Mouse (Mus musculus) cerebellum, adult (tissue): Measurements from ENCODE around the gene Ube2d1.

ENCODE experiments used
- ATAC-seq: cut with Nextera tagmentation; 2 replicates; pipeline ENCODE4 v1.9.2; 2017; ENCODE audit warnings: mild to moderate bottlenecking, moderate library complexity, mixed read lengths; ENCODE audit not compliant: insufficient number of reproducible peaks, low FRiP score, low TSS enrichment

Gene Ube2d1

DNA sequence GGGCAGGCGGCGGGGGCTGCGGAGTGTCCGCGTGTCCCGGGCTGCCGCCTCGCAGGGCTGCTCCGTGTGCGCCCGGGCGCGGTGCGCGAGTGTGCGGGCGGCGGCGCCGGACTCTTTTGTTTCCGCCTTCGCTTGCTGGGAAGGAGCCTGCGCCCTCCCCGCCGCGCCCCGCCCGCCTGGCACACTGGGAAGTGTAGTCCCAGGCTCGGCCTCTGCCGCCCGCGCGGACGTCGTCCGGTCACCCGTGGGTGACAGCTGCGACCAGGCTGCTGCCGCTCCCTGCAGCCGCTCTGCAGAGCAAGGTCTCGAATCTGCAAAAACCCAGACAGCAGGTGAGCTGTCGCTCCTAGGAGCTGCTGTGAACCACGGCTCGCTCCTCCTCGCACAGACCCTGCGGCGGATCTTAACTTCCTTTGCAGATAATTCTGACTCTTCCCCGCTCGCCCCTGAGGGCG is at the start of gene Ube2d1:
TSS of gene Ube2d1 (minus strand) at position 137 of the 455 bp plus-strand sequence.
- ATAC-seq, result peak; percentile 95

DNA sequence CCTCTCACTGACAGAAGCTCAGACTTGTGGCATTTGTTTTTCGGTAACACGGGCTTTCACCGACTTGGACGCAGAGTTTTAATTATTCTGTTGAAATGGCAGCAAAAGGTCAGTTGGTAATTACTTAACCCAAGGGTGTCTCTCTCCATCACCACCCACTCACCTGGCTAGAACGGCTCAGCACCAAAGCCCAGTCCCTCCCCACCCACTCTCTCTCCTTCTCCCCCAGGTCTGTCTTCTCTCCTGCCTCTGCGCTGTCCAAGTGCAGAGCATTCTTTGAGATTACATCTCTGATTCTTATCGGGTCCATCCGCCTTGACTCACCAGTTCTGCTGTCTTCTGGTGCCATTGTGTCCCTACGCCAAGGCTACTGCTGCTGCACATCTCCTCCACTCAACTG is 47.8 kb upstream of the Ube2d1 start:
- ATAC-seq, result no peak

DNA sequence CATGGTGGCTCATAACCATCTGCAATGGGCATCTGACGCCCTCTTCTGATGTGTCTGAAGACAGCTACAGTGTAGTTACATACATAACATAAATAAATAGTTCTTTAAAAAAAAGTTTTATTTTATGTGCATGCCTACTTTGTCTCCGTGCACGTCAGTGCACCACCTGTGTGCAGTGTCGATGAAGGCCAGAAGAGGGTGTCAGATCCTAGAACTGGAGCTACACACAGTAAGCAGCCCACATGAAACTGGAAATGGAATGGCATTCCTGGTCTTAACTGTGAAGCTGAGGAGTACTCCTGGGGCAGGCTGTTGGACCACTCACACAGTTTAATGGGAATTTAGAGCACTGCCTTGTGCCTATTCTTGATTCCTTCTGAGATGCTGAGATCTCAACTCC is 47.3 kb upstream of the Ube2d1 start:
- ATAC-seq, result no peak

DNA sequence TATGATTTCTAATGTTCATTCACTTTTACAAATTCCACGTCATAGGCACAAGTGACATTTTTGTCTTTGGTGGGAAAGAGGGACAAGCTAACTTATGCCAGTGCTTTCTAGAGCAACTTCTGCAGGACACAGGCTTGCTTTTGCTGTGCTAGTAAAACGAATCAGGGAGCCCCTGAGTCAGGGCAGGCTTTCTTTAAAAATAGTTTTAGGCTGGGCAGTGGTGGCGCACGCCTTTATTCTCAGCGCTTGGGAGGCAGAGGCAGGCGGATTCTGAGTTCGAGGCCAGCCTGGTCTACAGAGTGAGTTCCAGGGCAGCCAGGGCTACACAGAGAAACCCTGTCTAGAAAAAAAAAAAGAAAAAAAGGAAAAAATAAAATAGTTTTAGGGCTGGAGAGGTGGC is 46.8 kb upstream of the Ube2d1 start:
- ATAC-seq, result no peak

DNA sequence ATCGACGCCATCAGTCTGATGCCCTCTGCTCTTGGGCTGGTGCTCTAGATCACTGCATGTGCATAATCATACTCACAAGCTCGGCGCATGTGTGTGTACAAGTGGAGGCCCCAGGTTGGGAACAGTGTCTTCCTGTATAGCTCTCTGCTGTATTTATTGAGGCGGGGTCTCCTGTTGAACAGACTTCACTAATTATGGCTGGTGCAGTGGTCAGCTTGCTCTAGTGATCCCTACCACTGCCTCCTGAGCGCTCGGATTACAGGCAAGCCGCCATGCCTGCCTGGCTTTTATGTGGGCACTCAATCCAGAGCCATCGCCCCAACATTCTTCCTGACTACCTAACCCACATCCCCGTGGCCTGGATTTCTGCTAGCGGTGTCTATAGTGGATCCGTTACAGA is 45.0 kb upstream of the Ube2d1 start:
- no peak for ATAC-seq

DNA sequence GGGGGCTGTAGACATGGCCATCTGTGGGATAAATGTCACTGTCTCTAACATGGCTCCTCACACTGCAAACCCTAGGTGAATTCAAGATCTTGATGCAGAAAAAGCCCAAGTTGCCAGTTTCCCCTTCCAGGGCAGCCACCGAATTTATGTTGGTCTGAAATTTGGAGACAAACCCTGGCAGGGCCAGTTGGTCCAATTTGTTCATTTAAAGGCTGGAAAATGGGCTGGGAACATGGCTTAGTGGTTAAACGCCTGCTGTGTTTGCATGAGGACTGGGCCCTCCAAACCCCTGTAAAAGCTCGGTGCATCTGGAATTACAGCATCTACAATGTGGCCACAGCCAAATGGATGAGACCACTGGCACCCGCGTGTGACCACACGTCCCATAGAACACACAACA is 44.2 kb upstream of the Ube2d1 start:
- ATAC-seq, result no peak

DNA sequence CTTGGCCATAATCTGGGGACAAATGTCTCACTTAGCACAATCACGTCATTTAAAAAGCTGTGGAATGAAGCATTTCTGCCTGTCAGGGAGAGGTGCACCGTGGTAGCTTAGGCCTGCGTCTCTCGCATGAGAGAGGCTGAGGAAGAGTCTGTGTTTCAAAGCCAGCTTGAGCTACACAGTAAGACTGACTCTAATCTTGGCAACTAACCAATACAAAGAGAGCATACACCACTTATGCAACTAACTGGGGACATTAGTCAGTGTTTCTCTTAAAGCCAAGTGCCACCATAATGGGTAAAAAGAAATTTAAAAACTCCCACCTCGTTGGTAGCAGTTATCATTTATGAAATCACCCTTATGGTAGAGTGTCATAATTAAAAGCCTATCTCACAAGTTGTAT is 43.8 kb upstream of the Ube2d1 start:
- ATAC-seq, result no peak

DNA sequence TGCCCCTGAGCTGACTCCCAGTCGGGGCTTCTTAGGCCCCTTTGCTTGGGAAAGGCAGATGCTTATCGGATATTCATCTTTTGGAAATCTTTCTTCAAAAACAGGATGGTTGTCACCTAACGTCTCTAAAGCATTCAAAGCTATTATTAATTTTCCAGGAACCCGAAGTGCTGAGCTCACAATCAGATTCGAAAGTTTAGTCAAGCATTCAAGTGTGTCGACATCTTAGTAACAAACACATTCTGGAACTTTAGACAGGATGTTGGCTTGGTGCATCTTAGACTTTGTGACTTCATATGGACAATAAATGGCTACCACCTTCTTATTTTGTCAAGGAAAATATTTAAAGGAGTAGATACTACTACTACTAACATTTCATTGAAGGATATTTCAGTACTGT is 43.3 kb upstream of the Ube2d1 start:
- no peak for ATAC-seq

DNA sequence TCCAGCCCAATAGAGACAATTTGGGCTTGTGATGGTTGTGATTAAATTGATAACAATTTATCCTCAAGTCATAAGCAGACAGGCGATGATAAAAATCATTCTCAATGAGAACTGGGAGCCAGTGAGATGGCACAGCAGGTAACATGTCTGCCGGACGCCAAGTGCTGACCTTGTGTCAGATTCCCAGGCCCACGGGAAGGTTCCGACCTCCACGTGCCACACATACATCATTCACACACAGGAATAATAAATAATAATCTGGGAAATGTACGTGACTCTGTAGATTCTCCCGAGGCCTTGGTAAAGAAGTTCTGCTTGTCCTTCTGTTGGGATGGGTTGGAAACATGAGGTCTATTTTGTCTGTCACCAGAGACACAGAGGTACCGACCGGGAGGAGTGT is 42.3 kb upstream of the Ube2d1 start:
- no peak for ATAC-seq

DNA sequence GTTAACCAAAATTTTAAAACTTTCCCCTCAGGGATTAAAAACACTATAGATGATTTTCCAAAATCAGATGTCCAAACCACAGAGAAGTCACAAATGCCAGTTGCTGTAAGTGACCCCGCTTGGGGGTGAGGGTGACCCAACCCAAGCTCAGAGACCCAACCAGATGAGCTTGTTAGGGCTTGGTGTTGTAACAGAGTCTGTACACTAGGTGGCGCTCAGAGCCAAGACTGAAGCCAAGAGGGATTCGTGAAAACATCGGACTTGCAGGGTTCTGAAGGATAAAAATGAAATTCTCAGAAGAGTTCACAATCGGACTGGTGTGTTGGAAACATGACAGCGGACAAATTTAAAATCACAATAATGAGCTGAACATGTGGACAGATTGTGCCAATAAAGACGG is 41.7 kb upstream of the Ube2d1 start:
- peak; percentile 57; the same call in 1 of the 2 replicates for ATAC-seq

DNA sequence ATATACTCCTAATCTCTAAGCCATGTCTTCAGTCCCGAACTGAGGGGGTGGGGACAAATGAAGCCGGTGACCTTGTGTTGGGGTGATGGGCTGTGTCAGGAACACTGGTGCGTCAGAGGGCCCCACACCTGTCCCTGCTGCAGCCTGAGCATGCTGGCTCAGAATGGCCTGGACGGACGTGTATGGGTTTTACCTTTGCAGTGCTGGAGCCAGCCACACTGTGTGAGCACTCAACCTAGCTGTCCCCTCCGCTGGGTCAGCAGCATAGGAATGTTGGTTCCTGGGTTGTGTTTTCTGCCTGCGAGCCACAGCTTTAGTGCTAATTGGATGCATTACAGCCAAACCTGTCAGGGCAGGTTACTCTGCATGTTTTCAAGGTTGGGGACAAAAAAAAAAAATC is 41.1 kb upstream of the Ube2d1 start:
- ATAC-seq, result no peak

DNA sequence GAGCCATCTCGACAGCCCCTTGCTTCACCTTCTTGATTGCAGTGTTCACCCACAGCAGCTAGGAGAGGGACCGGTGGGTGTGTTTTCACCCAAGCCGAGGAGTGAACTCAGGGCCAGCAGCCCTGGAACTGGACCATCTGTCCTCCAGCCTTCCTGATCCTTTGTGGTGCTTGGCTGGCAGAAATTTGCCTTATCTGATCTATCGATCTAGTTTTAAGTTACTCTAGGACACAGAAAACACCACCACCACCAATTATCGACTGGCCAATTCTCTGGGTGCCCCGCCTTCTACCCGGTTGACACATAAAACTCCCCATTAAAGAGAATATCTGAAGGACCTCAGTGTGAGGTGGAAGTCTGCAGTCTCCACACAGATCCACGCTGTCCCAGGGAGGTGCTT is 38.6 kb upstream of the Ube2d1 start:
- no peak for ATAC-seq

DNA sequence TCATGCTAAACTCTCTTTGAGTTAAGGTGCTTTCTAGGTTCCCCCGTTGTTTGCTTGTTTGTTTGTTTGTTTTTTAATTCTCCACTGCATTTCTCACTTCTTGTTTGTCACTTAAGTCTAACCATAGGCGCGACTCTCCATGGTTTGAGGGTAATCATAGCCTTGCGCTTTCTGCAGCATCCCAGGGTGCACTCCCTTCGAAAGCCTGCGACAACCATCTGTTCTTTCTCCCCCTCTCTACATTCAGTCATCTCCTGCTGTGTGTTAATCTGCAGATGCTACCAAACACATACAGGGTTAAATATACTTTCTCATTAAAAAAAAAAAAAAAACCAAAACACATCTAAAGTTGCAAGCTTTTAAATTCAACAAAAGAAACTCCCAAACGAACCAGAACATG is 31.4 kb upstream of the Ube2d1 start:
- no peak for ATAC-seq

DNA sequence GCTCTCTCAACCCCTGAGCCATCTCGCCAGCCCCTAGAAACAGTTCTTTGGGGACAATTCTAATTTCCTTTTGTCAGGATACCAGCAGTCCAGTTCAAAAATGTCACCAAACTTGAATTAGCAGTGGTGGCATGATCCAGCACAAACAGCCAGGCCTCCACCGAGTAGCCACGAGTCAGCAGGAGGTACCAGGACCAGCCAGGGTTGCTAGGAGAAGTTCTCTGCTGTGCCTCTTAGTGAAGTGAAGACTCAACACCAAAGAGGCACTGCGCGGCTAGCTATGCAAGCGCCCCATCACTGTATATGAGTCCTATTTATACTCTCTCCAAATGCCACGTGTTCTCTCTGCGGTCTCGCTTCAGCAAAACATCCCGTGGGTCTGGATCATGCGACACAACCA is 31.0 kb upstream of the Ube2d1 start:
- ATAC-seq, result peak; percentile 31

DNA sequence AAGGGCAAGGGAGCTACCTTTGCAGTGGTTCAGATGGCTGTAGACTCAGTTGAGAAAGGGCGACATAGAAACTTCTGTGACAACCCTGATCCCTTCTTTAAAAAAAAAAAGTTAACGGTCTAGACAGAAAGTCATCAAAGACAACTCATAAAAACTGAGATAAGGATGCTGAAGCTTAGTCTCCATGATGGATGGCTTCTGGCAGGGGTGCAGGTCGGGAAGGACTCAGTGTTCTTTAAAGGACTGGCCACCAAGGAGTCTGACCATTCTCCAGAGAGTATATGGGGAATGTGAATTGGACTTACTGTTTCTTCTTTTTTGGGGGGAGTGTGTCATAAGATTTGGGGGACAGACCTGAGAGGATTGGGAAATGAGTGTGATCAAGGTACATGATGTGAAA is 29.5 kb upstream of the Ube2d1 start:
- ATAC-seq, result no peak

DNA sequence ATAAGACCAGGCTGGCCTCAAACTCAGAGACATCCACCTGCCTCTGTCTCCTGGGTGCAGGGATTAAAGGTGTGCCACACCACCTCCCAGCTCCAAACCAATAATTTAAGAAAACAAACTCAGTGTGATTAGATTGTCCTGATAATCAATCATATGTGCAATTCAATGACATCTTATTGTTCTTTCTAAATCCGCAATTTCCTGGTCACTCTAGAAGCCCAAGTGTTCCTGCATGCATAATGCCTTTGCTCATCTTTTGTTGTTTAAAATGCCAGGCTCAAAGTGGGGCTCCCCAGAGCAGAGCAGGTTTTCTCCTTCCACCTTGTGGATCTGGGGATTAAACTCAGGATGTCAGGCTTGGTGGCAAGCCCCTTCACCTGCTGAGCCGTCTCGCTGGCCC is 25.2 kb upstream of the Ube2d1 start:
- no peak for ATAC-seq

DNA sequence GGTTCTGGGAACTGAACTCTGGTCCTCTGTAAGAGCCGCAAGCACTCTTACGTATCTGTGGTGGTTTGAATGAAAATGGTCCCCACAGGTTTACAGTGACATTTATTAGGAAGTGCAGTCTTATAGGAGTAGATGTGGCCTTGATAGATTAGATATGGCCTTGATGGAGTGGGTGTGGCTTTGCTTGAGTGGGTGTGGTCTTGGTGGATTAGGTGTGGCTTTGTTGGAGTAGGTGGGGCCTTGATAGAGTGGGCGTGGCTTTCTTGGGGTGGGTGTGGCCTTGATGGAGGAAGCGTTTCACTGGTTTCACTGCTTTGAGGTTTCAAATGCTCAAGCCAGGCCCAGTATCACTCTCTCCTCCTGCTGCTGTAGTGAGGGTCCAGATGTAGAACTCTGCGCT is 23.1 kb upstream of the Ube2d1 start:
- no peak for ATAC-seq

DNA sequence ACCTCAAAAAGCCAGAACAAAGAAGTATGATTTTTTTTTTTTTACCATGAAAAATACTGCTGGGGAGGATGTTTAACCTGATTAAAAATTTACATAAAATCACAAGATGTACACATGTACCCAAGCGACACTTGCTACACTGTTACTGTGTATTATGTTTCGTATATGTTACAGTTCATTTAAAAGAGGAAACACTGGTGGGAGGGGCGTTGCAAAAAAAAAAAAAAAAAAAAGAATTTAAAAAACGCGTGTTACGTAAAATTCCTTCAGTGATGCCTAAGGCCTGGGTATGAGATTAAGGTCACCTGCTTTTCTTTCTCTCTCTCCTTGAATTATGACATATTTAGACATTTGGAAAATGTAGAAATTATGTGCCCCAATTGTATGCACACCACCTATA is 21.7 kb upstream of the Ube2d1 start:
- no peak for ATAC-seq

DNA sequence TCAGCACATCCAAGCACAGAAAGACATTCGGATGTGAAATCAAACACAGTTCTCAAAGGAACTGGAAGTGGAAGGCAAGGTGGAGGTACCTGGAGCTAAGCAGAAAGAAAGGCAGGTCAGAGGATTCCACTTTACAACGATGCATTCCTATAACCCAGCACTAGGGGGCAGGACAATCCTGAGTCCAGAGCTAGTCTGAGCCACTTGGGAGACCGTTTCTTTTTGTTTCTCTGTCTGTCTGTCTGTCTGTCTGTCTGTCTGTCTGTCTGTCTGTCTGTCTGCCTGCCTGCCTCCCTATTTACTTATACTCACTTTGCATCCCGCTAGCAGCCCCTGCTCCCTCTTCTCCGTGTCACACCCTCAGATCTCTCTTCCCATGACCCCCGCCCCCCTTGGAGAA is 21.1 kb upstream of the Ube2d1 start:
- ATAC-seq, result 0 out of 2 replicates have a peak, but pooled peaks have one; percentile 45

DNA sequence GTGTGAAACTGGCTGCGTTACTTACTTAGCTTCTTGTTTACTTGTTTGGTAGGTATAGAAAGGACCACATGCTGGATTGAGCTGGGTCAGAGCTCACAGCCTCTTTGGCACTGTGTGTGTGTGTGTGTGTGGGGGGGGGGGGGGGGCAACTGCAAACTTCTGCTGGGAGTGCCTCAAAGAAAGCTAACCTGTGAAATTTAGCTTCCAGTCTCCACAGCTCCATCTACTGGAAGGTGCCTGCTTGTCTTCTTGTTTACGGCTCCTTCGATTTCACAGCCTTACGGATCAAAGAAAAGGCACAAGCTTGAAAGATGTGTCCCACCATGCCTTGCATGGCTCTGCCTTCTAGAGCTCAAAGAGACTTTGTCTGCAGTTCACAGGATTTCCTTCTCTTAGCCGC is 17.4 kb upstream of the Ube2d1 start:
- ATAC-seq, result no peak

DNA sequence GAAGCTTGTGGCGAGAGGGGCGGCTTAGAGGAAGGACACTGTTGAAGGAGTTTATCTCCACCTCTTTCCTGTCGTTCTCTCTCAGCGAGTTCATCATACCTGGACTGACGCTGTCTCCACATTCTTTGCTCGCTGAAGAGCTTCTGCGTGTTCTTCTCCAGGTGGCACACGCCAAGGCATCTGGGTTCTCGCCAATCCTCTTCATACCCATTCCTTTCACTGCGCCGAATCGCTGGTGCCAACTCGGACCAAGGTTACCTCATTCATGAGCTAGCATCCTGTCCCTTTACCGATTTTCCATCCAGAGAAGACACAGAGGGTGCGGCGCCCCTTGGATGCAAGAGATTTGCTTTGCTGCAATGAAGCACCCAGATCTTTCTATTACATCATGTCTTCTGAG is 15.1 kb upstream of the Ube2d1 start:
- ATAC-seq, result peak; percentile 61

DNA sequence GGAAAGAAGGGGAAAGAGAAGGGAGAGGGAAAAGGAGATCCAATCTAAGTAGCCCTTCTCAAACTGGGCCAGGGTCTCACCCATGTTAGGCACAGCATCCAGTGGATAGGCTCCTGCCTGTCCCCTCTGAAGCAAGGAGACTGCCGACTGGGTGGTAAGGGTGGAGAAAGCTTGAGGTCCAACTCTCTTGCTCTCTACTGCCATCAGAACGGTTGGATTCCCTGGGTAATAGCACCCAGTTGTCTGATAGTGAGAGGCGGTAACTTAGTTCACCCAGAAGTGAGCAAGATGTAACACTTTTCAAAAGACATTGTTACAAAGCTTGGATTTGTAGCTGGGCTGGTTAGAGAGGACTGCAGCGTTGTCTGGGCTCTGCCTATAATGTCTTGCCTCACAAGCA is 8.2 kb upstream of the Ube2d1 start:
- no peak for ATAC-seq

DNA sequence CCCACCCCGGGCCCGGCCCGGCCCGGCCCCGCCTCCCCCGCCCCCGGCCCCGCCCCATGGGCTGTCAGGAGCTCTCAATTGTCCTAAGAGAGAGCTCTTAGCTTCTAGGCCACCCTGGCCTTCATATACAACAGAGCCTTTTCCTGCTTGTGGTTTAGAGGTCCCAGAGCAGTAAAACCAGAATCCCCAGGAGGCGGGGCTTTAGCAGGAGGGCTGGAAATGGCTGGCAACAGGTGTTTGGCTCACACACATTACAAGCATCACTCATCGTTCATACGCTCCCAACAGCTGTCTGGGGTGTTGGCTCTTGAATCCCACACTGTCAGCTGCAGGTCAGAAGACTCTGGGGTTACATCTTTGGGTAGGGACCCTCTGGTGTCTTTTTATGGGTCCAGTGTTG is 7.2 kb upstream of the Ube2d1 start:
- no peak for ATAC-seq
